In genomic region chr9:118149407-118150402, GRCm38 (mm10) we compare ENCODE assay signal across 8 mouse cellular contexts. TPM values are rescaled to one million over a fixed set of nuclear protein-coding genes. Genes with fewer than 3 reads are reported as not detected.
A peak's percentile ranks its signal among the peaks of the same experiment; 100 is the strongest.
DNase-seq lines count a peak whose midpoint lies in the region; ATAC-seq lines count a peak whose summit lies in the region.

TSS of gene Cmc1 (minus strand) at chr9:118150177.

- peak; percentile 92 to 93 for DNase-seq in adrenal gland, adult 18-20 months (ENCODE audit: low spot score in 2 of 2)
- peak; percentile 98 for DNase-seq in embryo, embryonic 11 days
- peak; percentile 97 for DNase-seq in gastrocnemius, postnatal 25 days
- DNase-seq in intestine, embryonic 14.5 days (ENCODE audit: low spot score), result peak; percentile 96
- DNase-seq in left cerebral cortex, postnatal 14 days (ENCODE audit: low spot score in 2 of 2), result peak; percentile 95 to 96
- DNase-seq in mesoderm, embryonic 11.5 days (ENCODE audit: low read depth, low spot score), result peak; percentile 99
- peak; percentile 91 to 96 for DNase-seq in right cerebral cortex, postnatal 36 days (ENCODE audit: low spot score in 2 of 2)
- DNase-seq in yolk sac, embryonic 10.5 days (ENCODE audit: low spot score), result peak; percentile 97

- H3K4me1 ChIP-seq in intestine, embryonic 14.5 days (replicated peaks; ENCODE audit: control insufficient read depth, insufficient read depth, low read length), result peaks cover 8% of the 10 kb centered on the region; the same call in 1 of the 2 replicates

- 2% methylated on average over 54 of the region's 58 CpGs for WGBS in intestine, embryonic 14.5 days

- H3K9me3 ChIP-seq in intestine, embryonic 14.5 days (ENCODE audit: control insufficient read depth, low read length), result no peaks in the 10 kb centered on the region

- ATAC-seq in intestine, embryonic 14.5 days (replicated peaks; ENCODE audit: low FRiP score, low TSS enrichment, low read depth), result peak; percentile 98

- peak within 1 kb of the TSS; percentile 75 for H3K4me3 ChIP-seq in intestine, embryonic 14.5 days (ENCODE audit: low read depth, low read length)

- H3K36me3 ChIP-seq in intestine, embryonic 14.5 days (ENCODE audit: control insufficient read depth, insufficient read depth, low read length), result no peaks in the 10 kb centered on the region; the same call in 1 of the 2 replicates

- H3K4me2 ChIP-seq in intestine, embryonic 14.5 days (ENCODE audit: low read length), result peak within 1 kb of the TSS; percentile 61

- H3K27me3 ChIP-seq in intestine, embryonic 14.5 days (replicated peaks; ENCODE audit: control insufficient read depth, insufficient read depth, low read length), result no peaks in the 10 kb centered on the region

- intact Hi-C loops in left cerebral cortex, postnatal 14 days (cut with DNase I), result no loop called here

- H3K9ac ChIP-seq in intestine, embryonic 14.5 days (ENCODE audit: low read length), result peak within 1 kb of the TSS; percentile 73

- peak within 1 kb of the TSS; percentile 54 for H3K27ac ChIP-seq in intestine, embryonic 14.5 days (ENCODE audit: low read depth)

RNA-seq across cellular contexts. Expression of gene Cmc1, which starts in this region (rescaled TPM):
- total RNA-seq in adrenal gland, adult 18-20 months (2021), result 10 to 100 TPM; 31.9 to 32.1 TPM
- total RNA-seq in gastrocnemius, postnatal 25 days (2021), result 10 to 100 TPM; 15.4 to 18.5 TPM
- polyA plus RNA-seq in intestine, embryonic 14.5 days (2014; fragmentation: Nextera tagmentation; extraction: Ambion mirVana), result 54.3 and 61.1 TPM in 2 replicates
- total RNA-seq in left cerebral cortex, postnatal 14 days (2021), result 10 to 100 TPM; 12.7 to 13.1 TPM

Comparison
In these comparisons a context has a peak if more than half of its experiments do, and no peak if none do; other contexts are left out.
1. Peak in every context shown above with its lines: DNase-seq, ATAC-seq, H3K4me3 ChIP-seq and H3K27ac ChIP-seq.